Mouse (Mus musculus) midbrain, embryonic 14.5 days (tissue): ENCODE data around the gene Prkar1b. TPM values are rescaled to one million over a fixed set of nuclear protein-coding genes. Genes with fewer than 3 reads are reported as not detected.

Experiments
- ATAC-seq: fragments of 200-750 bp; cut with Nextera tagmentation; 2 replicates; pipeline ENCODE4 v1.8.0; 2017; ENCODE audit warnings: moderate number of reproducible peaks, moderate library complexity; ENCODE audit not compliant: low FRiP score, low TSS enrichment
- DNase-seq: peaks from one replicate; pipeline ENCODE4 v3.0.0-alpha.2; 2015
- H3K27ac ChIP-seq: fragments of 300-500 bp; sonication (generic); replicated peaks from 2 replicates; pipeline ENCODE4 v1.5.1; 2014; ENCODE audit warnings: mild to moderate bottlenecking, low read depth, low read length, moderate library complexity
- H3K27me3 ChIP-seq: fragments of 300-500 bp; sonication (generic); 2 replicates; pipeline ENCODE4 v1.6.1; 2014; ENCODE audit warnings: low read length, control low read depth, mixed read lengths; ENCODE audit not compliant: control insufficient read depth, insufficient read depth
- H3K36me3 ChIP-seq: fragments of 300-500 bp; sonication (generic); 2 replicates; pipeline ENCODE4 v1.6.1; 2014; ENCODE audit warnings: low read length, control low read depth; ENCODE audit not compliant: control insufficient read depth, insufficient read depth
- H3K4me1 ChIP-seq: fragments of 300-500 bp; sonication (generic); 2 replicates; pipeline ENCODE4 v1.6.1; 2014; ENCODE audit warnings: mild to moderate bottlenecking, antibody characterized with exemption, low read length, control low read depth; ENCODE audit not compliant: control insufficient read depth, insufficient read depth
- H3K4me2 ChIP-seq: fragments of 300-500 bp; sonication (generic); 2 replicates; pipeline ENCODE4 v1.6.1; 2014; ENCODE audit warnings: mild to moderate bottlenecking, low read length, moderate library complexity
- H3K4me3 ChIP-seq: fragments of 300-500 bp; sonication (generic); replicated peaks from 2 replicates; pipeline ENCODE4 v1.5.1; 2014; ENCODE audit warnings: low read depth, low read length
- H3K9ac ChIP-seq: fragments of 300-500 bp; sonication (generic); replicated peaks from 2 replicates; pipeline ENCODE4 v1.6.1; 2014; ENCODE audit warnings: mild to moderate bottlenecking, low read length, moderate library complexity
- H3K9me3 ChIP-seq: fragments of 300-500 bp; sonication (generic); 2 replicates; pipeline ENCODE4 v1.6.1; 2016; ENCODE audit warnings: low read length, control low read depth, mixed read lengths; ENCODE audit not compliant: control insufficient read depth
- WGBS: fragments of 180-500 bp; shearing (Covaris S2); extraction: QIAGEN DNeasy Blood & Tissue Kit; methylation state at CpG from one replicate; pipeline ENCODE4 v1.1.7; 2014; 5-methylcytosine and 5-hydroxymethylcytosine counted together
- polyA plus RNA-seq: library from polyadenylated mRNA; unstranded; fragments of >200 nt; fragmentation: Nextera tagmentation; extraction: Ambion mirVana; gene quantifications from 2 replicates; pipeline ENCODE4 v1.2.1, GENCODE M21; 2014

Gene Prkar1b
- polyA plus RNA-seq, 1 experiment from 2014 or later: 169 TPM

- DNase-seq: no peak
- no peak for ATAC-seq
- no peaks in the 10 kb centered on the region for H3K27me3 ChIP-seq
- H3K4me3 ChIP-seq: no peak overlapping the region
- H3K36me3 ChIP-seq: peaks cover 30% of the 10 kb centered on the region
- no peak overlapping the region for H3K4me2 ChIP-seq
- WGBS: 69% methylated on average over 2 of the region's 2 CpGs
- H3K4me1 ChIP-seq: no peaks in the 10 kb centered on the region
- no peak overlapping the region for H3K9ac ChIP-seq
- no peak overlapping the region for H3K27ac ChIP-seq
- no peaks in the 10 kb centered on the region for H3K9me3 ChIP-seq
These were observed 39.5 kb downstream of the Prkar1b start for GRCm38 (mm10) chr5:139110140-139110855.

- ATAC-seq: no peak
- H3K4me2 ChIP-seq: no peak overlapping the region
- DNase-seq: peak; percentile 29
- 82% methylated on average over 9 of the region's 9 CpGs for WGBS
- H3K9ac ChIP-seq: no peak overlapping the region
- no peak overlapping the region for H3K27ac ChIP-seq
- H3K4me3 ChIP-seq: no peak overlapping the region
- no peaks in the 10 kb centered on the region for H3K9me3 ChIP-seq
- no peaks in the 10 kb centered on the region for H3K27me3 ChIP-seq
- peaks cover 30% of the 10 kb centered on the region for H3K36me3 ChIP-seq
- no peaks in the 10 kb centered on the region for H3K4me1 ChIP-seq
These were observed 42.0 kb downstream of the Prkar1b start for GRCm38 (mm10) chr5:139107815-139108214.

- Histone ChIP-seq H3K36me3 (0 out of 2 replicates have a peak, but pooled peaks cover 16% of the 10 kb centered on the region), H3K27me3 (no peaks in the 10 kb centered on the region), H3K4me1 (peaks cover 9% of the 10 kb centered on the region; the same call in 1 of the 2 replicates), H3K4me3 (no peak overlapping the region), H3K4me2 (no peak overlapping the region), H3K27ac (no peak overlapping the region), H3K9ac (no peak overlapping the region), H3K9me3 (no peaks in the 10 kb centered on the region)
- ATAC-seq (no peak), DNase-seq (no peak)
- WGBS: 73% methylated on average over 6 of the region's 6 CpGs
These were observed 48.0 kb downstream of the Prkar1b start for GRCm38 (mm10) chr5:139101783-139102182.

- peak overlapping the region; percentile 60 for H3K27ac ChIP-seq
- 41% methylated on average over 12 of the region's 12 CpGs for WGBS
- peak; percentile 51 for DNase-seq
These were observed 50.5 kb downstream of the Prkar1b start for GRCm38 (mm10) chr5:139098991-139099972.

GRCm38 (mm10) chr5:139095297-139096110 lies 54.3 kb downstream of the Prkar1b start:
- no peak overlapping the region for H3K27ac ChIP-seq
- no peak for ATAC-seq
- WGBS: 80% methylated on average over 8 of the region's 8 CpGs
- DNase-seq: no peak
- H3K4me3 ChIP-seq: no peak overlapping the region
- H3K9ac ChIP-seq: no peak overlapping the region
- no peaks in the 10 kb centered on the region for H3K36me3 ChIP-seq
- H3K4me2 ChIP-seq: no peak overlapping the region
- no peaks in the 10 kb centered on the region for H3K27me3 ChIP-seq
- H3K4me1 ChIP-seq: peaks cover 9% of the 10 kb centered on the region; the same call in 1 of the 2 replicates
- no peaks in the 10 kb centered on the region for H3K9me3 ChIP-seq

More at GRCm38 (mm10) chr5:139098991-139099972, 50.5 kb downstream of the Prkar1b start:
- Histone ChIP-seq H3K4me3 (no peak overlapping the region), H3K4me2 (no peak overlapping the region), H3K9ac (no peak overlapping the region), H3K36me3 (0 out of 2 replicates have a peak, but pooled peaks cover 5% of the 10 kb centered on the region), H3K27me3 (no peaks in the 10 kb centered on the region), H3K4me1 (peaks cover 9% of the 10 kb centered on the region; the same call in 1 of the 2 replicates), H3K9me3 (no peaks in the 10 kb centered on the region)
- ATAC-seq: no peak

GRCm38 (mm10) chr5:139093534-139093933 lies 56.3 kb downstream of the Prkar1b start:
- DNase-seq: no peak
- Histone ChIP-seq H3K4me2 (no peak overlapping the region), H3K27ac (no peak overlapping the region), H3K4me1 (no peaks in the 10 kb centered on the region), H3K9me3 (no peaks in the 10 kb centered on the region), H3K4me3 (no peak overlapping the region), H3K9ac (no peak overlapping the region), H3K36me3 (no peaks in the 10 kb centered on the region), H3K27me3 (no peaks in the 10 kb centered on the region)
- WGBS: 67% methylated on average over 4 of the region's 4 CpGs
- ATAC-seq: no peak

- no peaks in the 10 kb centered on the region for H3K27me3 ChIP-seq
- ATAC-seq: no peak
- H3K9me3 ChIP-seq: no peaks in the 10 kb centered on the region
- H3K36me3 ChIP-seq: no peaks in the 10 kb centered on the region
- no peak overlapping the region for H3K27ac ChIP-seq
- no peak overlapping the region for H3K4me2 ChIP-seq
- H3K4me3 ChIP-seq: no peak overlapping the region
- no peak for DNase-seq
- H3K4me1 ChIP-seq: no peaks in the 10 kb centered on the region
- 88% methylated on average over 3 of the region's 3 CpGs for WGBS
- H3K9ac ChIP-seq: no peak overlapping the region
These were observed 58.1 kb downstream of the Prkar1b start for GRCm38 (mm10) chr5:139091713-139092112.

GRCm38 (mm10) chr5:139090162-139090561 lies 59.6 kb downstream of the Prkar1b start:
- Histone ChIP-seq H3K4me3 (no peak overlapping the region), H3K9me3 (no peaks in the 10 kb centered on the region), H3K27me3 (no peaks in the 10 kb centered on the region), H3K4me1 (no peaks in the 10 kb centered on the region), H3K36me3 (no peaks in the 10 kb centered on the region), H3K27ac (no peak overlapping the region), H3K4me2 (no peak overlapping the region), H3K9ac (no peak overlapping the region)
- ATAC-seq (no peak), DNase-seq (no peak)
- WGBS: 82% methylated on average over 1 of the region's 1 CpGs
